Mouse (Mus musculus) liver, embryonic 12.5 days (tissue): ENCODE measurements around the gene Lhfpl2. TPM values are rescaled to one million over a fixed set of nuclear protein-coding genes. Genes with fewer than 3 reads are reported as not detected.

Source experiments
- ATAC-seq: fragments of 200-750 bp; cut with Nextera tagmentation; 2 replicates; pipeline ENCODE4 v1.8.0; 2017; ENCODE audit warnings: moderate number of reproducible peaks, mild to moderate bottlenecking, moderate library complexity
- H3K27ac ChIP-seq: fragments of 300-500 bp; sonication (generic); 2 replicates; pipeline ENCODE4 v1.5.1; 2016; ENCODE audit warnings: mild to moderate bottlenecking
- H3K27me3 ChIP-seq: fragments of 300-500 bp; sonication (generic); replicated peaks from 2 replicates; pipeline ENCODE4 v1.6.1; 2016; ENCODE audit warnings: mild to moderate bottlenecking, moderate library complexity
- H3K36me3 ChIP-seq: fragments of 300-500 bp; sonication (generic); 2 replicates; pipeline ENCODE4 v1.6.1; 2016; ENCODE audit warnings: mild to moderate bottlenecking, moderate library complexity
- H3K4me1 ChIP-seq: fragments of 300-500 bp; sonication (generic); 2 replicates; pipeline ENCODE4 v1.6.1; 2016
- H3K4me2 ChIP-seq: fragments of 300-500 bp; sonication (generic); 2 replicates; pipeline ENCODE4 v1.6.1; 2016; ENCODE audit warnings: mild to moderate bottlenecking, moderate library complexity
- H3K4me3 ChIP-seq: fragments of 300-500 bp; sonication (generic); 2 replicates; pipeline ENCODE4 v1.5.1; 2016; ENCODE audit warnings: mild to moderate bottlenecking, moderate library complexity
- H3K9ac ChIP-seq: fragments of 300-500 bp; sonication (generic); 2 replicates; pipeline ENCODE4 v1.6.1; 2016; ENCODE audit warnings: mild to moderate bottlenecking, moderate library complexity
- H3K9me3 ChIP-seq: fragments of 300-500 bp; sonication (generic); replicated peaks from 2 replicates; pipeline ENCODE4 v1.6.1; 2016; ENCODE audit warnings: mild to moderate bottlenecking, moderate library complexity
- WGBS: fragments of 180-500 bp; shearing (Covaris S2); methylation state at CpG from one replicate; pipeline ENCODE4 v1.1.7; 2016; ENCODE audit not compliant: insufficient replicate concordance; 5-methylcytosine and 5-hydroxymethylcytosine counted together
- polyA plus RNA-seq: library from polyadenylated mRNA; unstranded; fragments of >200 nt; fragmentation: Nextera tagmentation; extraction: Ambion mirVana; gene quantifications from 2 replicates; pipeline ENCODE4 v1.2.1, GENCODE M21; 2016

Lhfpl2 gene
- polyA plus RNA-seq, 1 experiment from 2014 or later: 7.1 TPM

DNA sequence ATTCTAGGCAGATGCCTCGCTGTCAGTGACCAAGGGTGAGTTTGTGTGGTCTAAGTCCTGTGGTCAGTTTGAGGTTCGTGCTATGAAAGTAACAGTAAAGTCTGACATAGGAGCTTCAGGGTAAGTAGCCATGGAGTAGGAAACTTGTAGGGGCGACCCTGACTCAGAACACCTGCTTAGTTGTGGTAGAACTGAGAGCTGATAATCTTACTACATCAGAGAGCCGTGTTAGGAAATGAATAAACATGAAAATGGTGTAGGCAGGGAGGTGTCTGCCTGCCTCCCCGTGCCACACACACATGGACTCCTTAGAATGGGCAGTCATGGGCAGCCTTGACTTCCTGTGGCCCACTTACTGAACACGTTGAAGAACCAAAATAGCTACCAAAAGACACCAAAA, 96.1 kb downstream of the Lhfpl2 start:
- H3K27ac ChIP-seq: no peak overlapping the region
- H3K36me3 ChIP-seq: no peaks in the 10 kb centered on the region
- H3K9me3 ChIP-seq: no peaks in the 10 kb centered on the region
- no peak overlapping the region for H3K9ac ChIP-seq
- H3K4me2 ChIP-seq: no peak overlapping the region
- 62% methylated on average over 6 of the region's 6 CpGs for WGBS
- H3K4me1 ChIP-seq: peaks cover under 1% of the 10 kb centered on the region; the same call in 1 of the 2 replicates
- H3K4me3 ChIP-seq: no peak overlapping the region
- no peak for ATAC-seq
- H3K27me3 ChIP-seq: no peaks in the 10 kb centered on the region

GRCm38 (mm10) chr13:94154512-94155296, 97.1 kb downstream of the Lhfpl2 start:
- no peak for ATAC-seq
- 72% methylated on average over 15 of the region's 15 CpGs for WGBS
- H3K9ac ChIP-seq: no peak overlapping the region
- no peak overlapping the region for H3K27ac ChIP-seq
- H3K36me3 ChIP-seq: no peaks in the 10 kb centered on the region
- no peaks in the 10 kb centered on the region for H3K9me3 ChIP-seq
- H3K4me3 ChIP-seq: no peak overlapping the region
- peaks cover 11% of the 10 kb centered on the region; the same call in 1 of the 2 replicates for H3K4me1 ChIP-seq
- H3K4me2 ChIP-seq: no peak overlapping the region
- H3K27me3 ChIP-seq: no peaks in the 10 kb centered on the region

DNA sequence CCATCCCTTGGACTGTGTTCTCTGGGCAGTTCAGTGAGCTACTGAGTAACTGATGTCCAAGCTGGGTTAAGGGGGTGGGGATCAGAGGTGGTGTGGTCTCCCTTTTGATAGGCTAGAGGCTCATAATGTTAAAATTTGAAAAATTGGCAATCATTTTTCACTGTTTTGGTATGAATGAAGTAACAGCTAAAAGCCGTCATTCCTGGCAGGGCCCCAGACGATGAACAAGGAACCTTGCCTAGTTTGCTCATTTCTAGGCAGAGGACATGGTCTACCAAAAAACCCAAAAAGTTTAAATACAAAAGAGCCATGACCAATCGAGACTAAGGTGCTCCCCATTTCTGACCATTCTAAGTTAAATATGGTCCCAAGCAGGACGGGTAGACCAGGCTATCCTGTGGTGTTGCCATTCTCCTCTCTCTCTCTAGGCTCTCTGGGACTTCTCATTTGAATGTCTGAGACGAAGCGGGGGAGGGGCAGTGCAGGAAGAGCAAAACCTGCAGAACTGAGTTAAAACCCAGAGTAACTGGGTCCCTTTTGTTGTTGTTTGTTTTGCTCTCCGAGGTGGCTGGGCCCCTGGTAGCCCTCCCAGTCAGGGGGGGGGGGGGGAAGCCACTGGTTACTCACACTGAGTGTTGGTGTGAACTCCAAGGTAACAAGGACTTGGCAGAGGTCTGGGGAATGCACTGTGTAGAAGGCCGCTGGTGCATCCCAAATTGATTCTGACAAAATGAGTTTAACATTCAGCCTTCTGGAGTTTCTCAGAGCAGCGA, 98.2 kb downstream of the Lhfpl2 start:
- 50% methylated on average over 9 of the region's 9 CpGs for WGBS
- Histone ChIP-seq H3K9ac (no peak overlapping the region), H3K9me3 (no peaks in the 10 kb centered on the region), H3K4me2 (no peak overlapping the region), H3K4me3 (no peak overlapping the region), H3K27ac (no peak overlapping the region), H3K27me3 (no peaks in the 10 kb centered on the region), H3K36me3 (no peaks in the 10 kb centered on the region), H3K4me1 (peaks cover 15% of the 10 kb centered on the region; the same call in 1 of the 2 replicates)
- ATAC-seq: no peak

DNA sequence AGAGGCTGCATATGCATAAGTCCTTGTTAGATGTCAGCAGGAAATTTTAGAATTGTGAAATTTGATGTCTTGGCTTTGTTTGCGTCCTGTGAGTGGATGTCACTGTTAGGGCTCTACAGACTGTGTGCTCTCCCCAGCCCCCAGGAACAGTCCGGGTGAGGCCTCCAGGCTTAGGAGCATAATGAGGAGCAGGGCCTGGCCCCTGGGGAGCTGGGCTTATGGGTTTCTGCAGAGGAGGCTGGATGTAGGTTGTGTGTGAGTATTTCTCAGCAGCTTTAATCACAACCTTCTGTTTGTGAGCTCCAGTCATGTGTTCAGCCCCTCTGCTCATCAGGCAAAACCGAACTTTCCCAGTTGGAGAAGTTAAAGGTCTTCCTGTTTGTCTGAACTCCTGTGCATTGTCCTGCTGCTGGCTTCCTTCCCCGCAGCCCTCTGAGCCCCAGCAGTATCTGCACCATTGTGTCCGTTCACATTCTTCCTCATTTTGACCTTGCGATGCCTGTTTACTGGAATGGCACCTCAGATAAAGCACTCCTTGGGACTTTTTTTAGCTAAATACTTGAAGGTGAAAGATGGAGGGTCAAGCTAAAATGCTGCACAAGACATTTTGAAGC, 101.4 kb downstream of the Lhfpl2 start:
- Histone ChIP-seq H3K27ac (no peak overlapping the region), H3K4me2 (no peak overlapping the region), H3K4me1 (peaks cover 15% of the 10 kb centered on the region; the same call in 1 of the 2 replicates), H3K9ac (no peak overlapping the region), H3K4me3 (no peak overlapping the region), H3K36me3 (no peaks in the 10 kb centered on the region), H3K27me3 (no peaks in the 10 kb centered on the region), H3K9me3 (no peaks in the 10 kb centered on the region)
- ATAC-seq: no peak
- 33% methylated on average over 6 of the region's 6 CpGs for WGBS

DNA sequence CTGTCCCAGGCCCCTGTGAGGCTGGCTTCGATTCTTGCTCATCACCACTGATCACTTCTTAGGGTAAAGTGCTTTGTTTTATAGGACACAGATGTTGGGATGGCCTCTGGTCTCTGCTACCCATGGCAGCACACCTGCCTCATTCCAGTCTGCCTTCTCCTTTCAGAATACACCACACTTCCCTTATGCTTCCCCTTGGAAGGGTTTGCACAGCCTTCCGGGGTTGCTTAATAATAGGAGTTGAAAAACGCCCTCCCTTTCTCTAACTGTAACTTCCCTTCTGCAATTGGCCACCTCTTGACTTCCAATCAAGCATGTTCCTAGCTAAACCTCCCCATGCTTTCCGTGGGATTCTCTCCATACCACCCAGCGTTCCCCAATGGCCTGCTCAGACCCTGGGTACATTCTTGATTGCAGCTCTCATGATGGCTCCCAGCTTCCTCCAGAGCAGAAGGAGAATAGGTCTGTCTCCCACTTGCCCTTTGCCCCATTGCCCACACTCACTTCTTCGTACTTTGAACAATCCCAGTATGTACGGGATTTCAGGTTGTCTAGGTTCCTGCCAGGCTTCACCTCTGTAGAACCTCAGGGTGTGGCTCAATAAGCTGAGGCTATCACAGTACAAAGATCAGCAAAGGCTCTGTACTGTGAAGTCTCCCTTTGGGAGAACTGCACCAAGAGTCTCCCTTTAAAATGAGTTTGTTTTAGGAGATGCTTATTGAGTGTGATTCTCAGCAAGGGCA, 102.1 kb downstream of the Lhfpl2 start:
- 60% methylated on average over 7 of the region's 7 CpGs for WGBS
- no peak for ATAC-seq
- no peak overlapping the region for H3K9ac ChIP-seq
- H3K27ac ChIP-seq: no peak overlapping the region
- no peaks in the 10 kb centered on the region for H3K36me3 ChIP-seq
- no peak overlapping the region for H3K4me3 ChIP-seq
- peaks cover 15% of the 10 kb centered on the region; the same call in 1 of the 2 replicates for H3K4me1 ChIP-seq
- no peak overlapping the region for H3K4me2 ChIP-seq
- H3K9me3 ChIP-seq: no peaks in the 10 kb centered on the region
- H3K27me3 ChIP-seq: no peaks in the 10 kb centered on the region

DNA sequence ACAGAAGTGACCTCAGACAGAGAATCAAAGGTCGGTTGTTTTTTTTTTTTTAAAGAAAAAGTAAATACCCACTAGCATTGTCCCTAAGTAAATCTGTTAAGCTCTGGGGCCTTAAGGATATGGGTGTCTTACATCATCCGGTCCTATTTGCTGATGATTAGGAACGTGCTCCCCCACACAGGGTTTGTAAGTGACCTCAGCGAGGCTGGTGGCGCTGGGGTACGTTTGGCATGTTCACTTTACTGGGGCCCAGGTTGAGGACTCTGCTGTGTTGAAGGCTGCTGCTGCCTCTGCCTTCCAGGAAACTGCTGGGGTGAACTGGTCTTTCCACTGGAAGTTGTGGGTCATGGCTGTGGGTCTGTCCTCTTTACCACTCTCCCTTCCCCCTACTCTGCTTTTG, 106.9 kb downstream of the Lhfpl2 start:
- H3K4me2 ChIP-seq: no peak overlapping the region
- H3K4me3 ChIP-seq: no peak overlapping the region
- 60% methylated on average over 6 of the region's 6 CpGs for WGBS
- H3K36me3 ChIP-seq: no peaks in the 10 kb centered on the region
- no peaks in the 10 kb centered on the region for H3K9me3 ChIP-seq
- H3K9ac ChIP-seq: no peak overlapping the region
- H3K27me3 ChIP-seq: peaks cover 4% of the 10 kb centered on the region; the same call in 1 of the 2 replicates
- no peak for ATAC-seq
- H3K4me1 ChIP-seq: peaks cover 6% of the 10 kb centered on the region; the same call in 1 of the 2 replicates
- no peak overlapping the region for H3K27ac ChIP-seq

- H3K4me3 ChIP-seq: no peak overlapping the region
- no peak for ATAC-seq
- H3K27me3 ChIP-seq: peaks cover 4% of the 10 kb centered on the region; the same call in 1 of the 2 replicates
- H3K9ac ChIP-seq: no peak overlapping the region
- no peak overlapping the region for H3K27ac ChIP-seq
- H3K4me2 ChIP-seq: no peak overlapping the region
- 71% methylated on average over 5 of the region's 5 CpGs for WGBS
- no peaks in the 10 kb centered on the region for H3K36me3 ChIP-seq
- peaks cover 19% of the 10 kb centered on the region for H3K4me1 ChIP-seq
- H3K9me3 ChIP-seq: no peaks in the 10 kb centered on the region
Observed at GRCm38 (mm10) chr13:94168319-94168718, 110.7 kb downstream of the Lhfpl2 start.

DNA sequence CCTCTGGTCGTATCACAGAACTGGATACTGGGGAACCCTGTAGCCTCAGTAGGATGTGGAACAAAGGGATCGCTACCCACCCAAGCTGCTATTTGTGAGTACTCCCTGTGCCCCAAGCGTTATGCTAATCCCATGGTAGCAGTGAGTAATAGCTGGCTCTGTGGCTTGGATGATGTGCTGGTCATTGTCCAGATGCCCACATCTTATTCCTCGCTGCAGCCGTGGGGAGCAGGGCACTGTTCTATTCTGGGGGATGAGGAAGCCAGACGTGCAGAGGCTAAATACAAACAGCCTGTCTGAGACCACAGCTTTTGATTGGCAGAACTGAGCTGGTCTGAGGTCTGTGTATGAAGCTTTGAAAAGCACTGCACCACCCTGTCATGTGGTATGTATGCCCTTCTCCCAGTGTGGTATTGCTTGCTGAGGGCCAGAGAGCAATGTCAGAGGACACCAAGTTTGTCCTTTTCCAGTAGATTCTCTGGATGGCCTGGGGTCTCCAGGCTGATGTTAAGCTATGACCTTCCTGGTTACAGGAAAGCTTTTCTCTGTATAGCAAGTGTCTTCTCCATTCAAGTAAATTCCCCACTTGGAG, 111.8 kb downstream of the Lhfpl2 start:
- no peaks in the 10 kb centered on the region for H3K9me3 ChIP-seq
- no peaks in the 10 kb centered on the region for H3K36me3 ChIP-seq
- H3K27ac ChIP-seq: no peak overlapping the region
- 54% methylated on average over 6 of the region's 6 CpGs for WGBS
- H3K4me3 ChIP-seq: no peak overlapping the region
- H3K9ac ChIP-seq: no peak overlapping the region
- peaks cover 30% of the 10 kb centered on the region for H3K4me1 ChIP-seq
- no peak overlapping the region for H3K4me2 ChIP-seq
- ATAC-seq: no peak
- peaks cover 14% of the 10 kb centered on the region; the same call in 1 of the 2 replicates for H3K27me3 ChIP-seq

DNA sequence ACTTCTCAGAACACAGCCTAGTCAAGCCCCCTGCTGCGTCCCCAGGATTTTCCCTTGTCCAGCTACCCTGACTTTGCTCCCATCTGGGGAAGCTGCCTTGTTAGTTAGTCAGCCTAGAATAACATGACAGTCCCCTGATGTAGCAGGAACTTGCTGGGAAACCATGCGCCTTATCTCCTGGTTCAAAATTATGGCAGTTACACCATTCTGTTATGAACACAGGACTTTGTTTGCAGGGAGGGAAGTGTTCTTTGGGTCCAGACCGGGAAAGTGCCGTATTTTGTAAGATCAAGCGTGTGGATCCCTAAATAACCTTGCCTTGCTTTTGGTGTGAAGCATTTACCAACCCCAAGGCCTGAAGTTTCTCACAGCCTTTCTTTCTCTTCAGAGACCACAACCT, 114.0 kb downstream of the Lhfpl2 start:
- Histone ChIP-seq H3K4me3 (no peak overlapping the region), H3K9ac (no peak overlapping the region), H3K4me1 (peaks cover 51% of the 10 kb centered on the region), H3K27me3 (peaks cover 21% of the 10 kb centered on the region; the same call in 1 of the 2 replicates), H3K9me3 (no peaks in the 10 kb centered on the region), H3K36me3 (no peaks in the 10 kb centered on the region), H3K4me2 (no peak overlapping the region), H3K27ac (no peak overlapping the region)
- 34% methylated on average over 5 of the region's 5 CpGs for WGBS
- ATAC-seq: no peak

GRCm38 (mm10) chr13:94172533-94173310, 115.1 kb downstream of the Lhfpl2 start:
- peaks cover 57% of the 10 kb centered on the region for H3K4me1 ChIP-seq
- H3K27ac ChIP-seq: no peak overlapping the region
- H3K4me3 ChIP-seq: no peak overlapping the region
- H3K27me3 ChIP-seq: peaks cover 21% of the 10 kb centered on the region; the same call in 1 of the 2 replicates
- 76% methylated on average over 15 of the region's 15 CpGs for WGBS
- no peak for ATAC-seq
- H3K4me2 ChIP-seq: no peak overlapping the region
- no peak overlapping the region for H3K9ac ChIP-seq
- H3K9me3 ChIP-seq: no peaks in the 10 kb centered on the region
- no peaks in the 10 kb centered on the region for H3K36me3 ChIP-seq
